Mouse (Mus musculus) liver, adult 2 months (tissue): ENCODE measurements around the gene Fam19a5. TPM values are rescaled to one million over a fixed set of nuclear protein-coding genes. Genes with fewer than 3 reads are reported as not detected.

ENCODE experiments used
- DNase-seq: peaks from one replicate; pipeline ENCODE4 v3.0.0-alpha.2; 2011; ENCODE audit warnings: low read depth, low spot score; ENCODE audit errors: extremely low read depth
- H3K27ac ChIP-seq: fragments of 200-500 bp; replicated peaks from 2 replicates; pipeline ENCODE4 v1.5.1; 2012; ENCODE audit warnings: low read depth, mild to moderate bottlenecking, control low read depth, inconsistent platforms, low read length; ENCODE audit not compliant: insufficient read depth
- H3K27me3 ChIP-seq: fragments of 200-500 bp; 2 replicates; pipeline ENCODE4 v1.6.1; 2012; ENCODE audit warnings: mild to moderate bottlenecking, moderate library complexity, low read length, inconsistent platforms; ENCODE audit not compliant: control insufficient read depth, insufficient read depth
- H3K36me3 ChIP-seq: fragments of 200-500 bp; 2 replicates; pipeline ENCODE4 v1.6.1; 2012; ENCODE audit warnings: low read length, inconsistent platforms; ENCODE audit not compliant: control insufficient read depth, insufficient read depth
- H3K4me1 ChIP-seq: fragments of 200-500 bp; 2 replicates; pipeline ENCODE4 v1.6.1; 2011; ENCODE audit warnings: low read length; ENCODE audit not compliant: control insufficient read depth, insufficient read depth
- H3K4me3 ChIP-seq: fragments of 200-500 bp; 2 replicates; pipeline ENCODE4 v1.5.1; 2011; ENCODE audit warnings: low read depth, mild to moderate bottlenecking, control low read depth, low read length, moderate library complexity; ENCODE audit not compliant: insufficient read depth
- H3K79me2 ChIP-seq: fragments of 200-500 bp; 2 replicates; pipeline ENCODE4 v1.6.1; 2012; ENCODE audit warnings: inconsistent platforms, mild to moderate bottlenecking, low read length, moderate library complexity; ENCODE audit not compliant: control insufficient read depth, insufficient read depth
- H3K9ac ChIP-seq: fragments of 200-500 bp; 2 replicates; pipeline ENCODE4 v1.6.1; 2012; ENCODE audit warnings: low read depth, mild to moderate bottlenecking, control low read depth, inconsistent platforms, low read length
- CTCF ChIP-seq: fragments of 200-500 bp; IDR thresholded peaks from 2 replicates; pipeline ENCODE4 v1.5.1; 2011; ENCODE audit warnings: low read depth, low read length, control low read depth
- POLR2A ChIP-seq: fragments of 200-500 bp; IDR thresholded peaks from 2 replicates; pipeline ENCODE4 v1.6.1; 2011; ENCODE audit warnings: low read length, control low read depth; ENCODE audit not compliant: insufficient read depth; ENCODE audit errors: extremely low read depth
- WGBS: fragments of 180-500 bp; shearing (Covaris S2); methylation state at CpG from one replicate; pipeline ENCODE4 v1.1.7; 2018; 5-methylcytosine and 5-hydroxymethylcytosine counted together
- polyA plus RNA-seq: library from polyadenylated mRNA; depleted of rRNA; stranded (reverse); fragments of >200 nt; gene quantifications from 2 replicates; pipeline ENCODE4 v1.2.3, GENCODE M21; 2012
- total RNA-seq: library from RNA; depleted of rRNA; stranded (reverse); fragments of >200 nt; gene quantifications from 2 replicates; pipeline ENCODE4 v1.2.3, GENCODE M21; 2014

The Fam19a5 gene
- total and polyA plus RNA-seq, 2 experiments, result 0.28 to 0.65 TPM

- 78% methylated on average over 4 of the region's 4 CpGs for WGBS
Measured at GRCm38 (mm10) chr15:87598636-87599035, 54.5 kb downstream of the Fam19a5 start.

GRCm38 (mm10) chr15:87603316-87603715 lies 59.2 kb downstream of the Fam19a5 start:
- no peak for TF ChIP-seq POLR2A
- no peak for TF ChIP-seq CTCF
- H3K4me3 ChIP-seq, result no peak overlapping the region
- no peaks in the 10 kb centered on the region for H3K4me1 ChIP-seq
- no peak overlapping the region for H3K27ac ChIP-seq
- no peaks in the 10 kb centered on the region for H3K27me3 ChIP-seq
- no peak for DNase-seq
- no peaks in the 10 kb centered on the region for H3K36me3 ChIP-seq
- no peak overlapping the region for H3K9ac ChIP-seq
- H3K79me2 ChIP-seq, result no peaks in the 10 kb centered on the region
- 79% methylated on average over 1 of the region's 1 CpGs for WGBS

More at GRCm38 (mm10) chr15:87598636-87599035, 54.5 kb downstream of the Fam19a5 start:
- no peak overlapping the region for H3K9ac ChIP-seq
- H3K36me3 ChIP-seq, result no peaks in the 10 kb centered on the region
- H3K4me1 ChIP-seq, result no peaks in the 10 kb centered on the region
- no peak overlapping the region for H3K27ac ChIP-seq
- no peak for TF ChIP-seq CTCF
- TF ChIP-seq POLR2A, result no peak
- no peaks in the 10 kb centered on the region for H3K27me3 ChIP-seq
- DNase-seq, result no peak
- no peak overlapping the region for H3K4me3 ChIP-seq
- H3K79me2 ChIP-seq, result no peaks in the 10 kb centered on the region

GRCm38 (mm10) chr15:87605504-87606280 lies 61.6 kb downstream of the Fam19a5 start:
- no peak overlapping the region for H3K9ac ChIP-seq
- H3K36me3 ChIP-seq, result no peaks in the 10 kb centered on the region
- H3K27ac ChIP-seq, result no peak overlapping the region
- TF ChIP-seq POLR2A (no peak), CTCF (no peak)
- 46% methylated on average over 9 of the region's 9 CpGs for WGBS
- H3K27me3 ChIP-seq, result no peaks in the 10 kb centered on the region
- no peaks in the 10 kb centered on the region for H3K79me2 ChIP-seq
- DNase-seq, result no peak
- H3K4me3 ChIP-seq, result no peak overlapping the region
- no peaks in the 10 kb centered on the region for H3K4me1 ChIP-seq

GRCm38 (mm10) chr15:87606702-87607101 lies 62.6 kb downstream of the Fam19a5 start:
- DNase-seq, result no peak
- H3K79me2 ChIP-seq, result no peaks in the 10 kb centered on the region
- H3K27ac ChIP-seq, result no peak overlapping the region
- 77% methylated on average over 10 of the region's 10 CpGs for WGBS
- no peak overlapping the region for H3K9ac ChIP-seq
- no peaks in the 10 kb centered on the region for H3K27me3 ChIP-seq
- no peaks in the 10 kb centered on the region for H3K36me3 ChIP-seq
- H3K4me1 ChIP-seq, result no peaks in the 10 kb centered on the region
- H3K4me3 ChIP-seq, result no peak overlapping the region
- TF ChIP-seq POLR2A, result no peak
- TF ChIP-seq CTCF, result no peak

GRCm38 (mm10) chr15:87609236-87609635 lies 65.1 kb downstream of the Fam19a5 start:
- Histone ChIP-seq H3K79me2 (no peaks in the 10 kb centered on the region), H3K9ac (no peak overlapping the region), H3K36me3 (no peaks in the 10 kb centered on the region), H3K27ac (no peak overlapping the region), H3K4me3 (no peak overlapping the region), H3K4me1 (no peaks in the 10 kb centered on the region), H3K27me3 (no peaks in the 10 kb centered on the region)
- no peak for TF ChIP-seq POLR2A
- TF ChIP-seq CTCF, result no peak
- 86% methylated on average over 1 of the region's 1 CpGs for WGBS
- DNase-seq, result no peak

GRCm38 (mm10) chr15:87623966-87624609 lies 80.0 kb downstream of the Fam19a5 start:
- peaks cover 15% of the 10 kb centered on the region for H3K27me3 ChIP-seq
- 5% methylated on average over 86 of the region's 86 CpGs for WGBS
- H3K79me2 ChIP-seq, result no peaks in the 10 kb centered on the region
- H3K36me3 ChIP-seq, result no peaks in the 10 kb centered on the region
- peak overlapping the region; percentile 62 for H3K9ac ChIP-seq
- TF ChIP-seq CTCF (peak; percentile 66), POLR2A (no peak)
- H3K4me3 ChIP-seq, result peak overlapping the region; percentile 46; the same call in 1 of the 2 replicates
- peak; percentile 44 for DNase-seq
- H3K4me1 ChIP-seq, result peaks cover 3% of the 10 kb centered on the region; the same call in 1 of the 2 replicates
- H3K27ac ChIP-seq, result no peak overlapping the region
